Mouse (Mus musculus) regulatory T cell (primary cell): Measurements from ENCODE around the gene Rpl3.

ENCODE experiments used
- in situ Hi-C: fragments of 300-600 bp; cut with MboI, MseI; formaldehyde crosslinking; loops from one replicate; pipeline ENCODE4 v1.15.1; 2025; ENCODE audit warnings: high pct_unique_total_duplicates

The Rpl3 gene

DNA sequence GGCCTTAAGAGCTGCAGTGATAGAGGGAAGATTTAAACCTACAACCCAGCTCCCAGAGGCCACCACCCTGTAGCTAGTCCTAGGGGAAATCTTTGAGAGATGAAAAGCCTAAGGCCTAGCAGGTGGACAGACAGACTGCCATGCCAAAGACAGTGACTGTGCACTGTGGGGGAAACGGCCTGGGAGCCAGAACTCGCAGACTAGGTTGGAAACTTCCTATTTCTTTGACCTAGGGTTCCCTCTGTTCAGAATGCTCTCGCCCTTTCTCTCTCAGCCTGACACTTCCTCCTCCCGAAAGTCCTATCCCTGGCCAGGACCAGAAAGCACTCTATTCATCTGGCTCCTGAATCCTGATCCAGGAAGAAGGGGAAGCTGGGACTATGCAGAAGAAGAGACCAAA, 49.5 kb downstream of the Rpl3 start:
- in situ Hi-C loops, result no loop called here

DNA sequence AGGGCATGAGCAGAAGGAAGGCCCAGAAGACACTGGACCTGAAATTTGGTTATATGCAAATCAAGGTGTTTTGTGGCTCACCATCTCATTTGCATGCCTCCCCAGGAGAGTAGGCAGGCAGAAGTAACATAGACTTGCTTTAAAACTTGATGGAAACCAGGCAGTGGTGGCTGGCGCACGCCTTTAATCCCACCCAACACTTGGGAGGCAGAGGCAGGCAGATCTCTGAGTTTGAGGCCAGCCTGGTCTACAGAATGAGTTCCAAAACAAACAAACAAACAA, 53.6 kb downstream of the Rpl3 start:
- in situ Hi-C loops, result no loop called here

DNA sequence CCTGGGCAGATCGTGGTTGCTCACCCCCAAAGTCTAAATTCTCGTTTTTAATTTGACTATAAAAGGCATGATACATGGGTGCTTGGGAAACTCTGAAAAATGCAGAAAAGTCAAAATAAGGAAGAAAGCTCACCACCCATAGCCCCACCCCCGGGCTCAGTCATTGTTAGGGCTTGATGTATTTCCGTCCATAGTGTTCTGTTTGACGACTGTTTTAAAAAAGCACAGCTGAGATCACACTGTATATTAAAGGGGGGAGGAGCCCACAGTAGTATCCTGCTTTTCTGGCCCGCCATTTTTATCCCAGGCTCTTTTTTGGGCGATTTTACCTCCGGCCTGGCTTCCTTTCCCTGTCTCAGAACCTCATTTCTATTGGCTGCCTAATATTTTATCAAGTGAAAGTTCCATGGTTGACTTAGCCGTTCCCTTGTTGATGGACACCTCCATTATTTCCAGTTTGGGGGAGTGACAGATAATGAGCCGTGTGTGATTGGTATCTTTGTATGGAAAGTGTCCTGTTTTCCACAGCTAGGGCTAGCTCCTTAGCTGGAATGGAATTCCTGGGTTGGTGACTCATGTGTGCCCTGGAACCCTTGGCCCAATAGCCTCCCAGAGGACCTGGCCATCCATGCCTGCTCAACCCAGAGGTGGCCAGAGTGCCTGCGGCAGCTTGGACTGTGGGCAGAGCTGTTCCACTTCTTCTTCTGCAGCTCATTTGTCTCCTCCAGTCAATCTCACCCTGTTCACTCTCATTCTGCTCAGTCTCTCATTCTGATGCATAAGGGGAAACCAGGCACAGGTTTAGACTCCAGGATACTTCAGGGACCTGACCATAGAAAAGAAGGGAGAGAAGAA, 54.2 kb downstream of the Rpl3 start:
- in situ Hi-C loops, result no loop called here

DNA sequence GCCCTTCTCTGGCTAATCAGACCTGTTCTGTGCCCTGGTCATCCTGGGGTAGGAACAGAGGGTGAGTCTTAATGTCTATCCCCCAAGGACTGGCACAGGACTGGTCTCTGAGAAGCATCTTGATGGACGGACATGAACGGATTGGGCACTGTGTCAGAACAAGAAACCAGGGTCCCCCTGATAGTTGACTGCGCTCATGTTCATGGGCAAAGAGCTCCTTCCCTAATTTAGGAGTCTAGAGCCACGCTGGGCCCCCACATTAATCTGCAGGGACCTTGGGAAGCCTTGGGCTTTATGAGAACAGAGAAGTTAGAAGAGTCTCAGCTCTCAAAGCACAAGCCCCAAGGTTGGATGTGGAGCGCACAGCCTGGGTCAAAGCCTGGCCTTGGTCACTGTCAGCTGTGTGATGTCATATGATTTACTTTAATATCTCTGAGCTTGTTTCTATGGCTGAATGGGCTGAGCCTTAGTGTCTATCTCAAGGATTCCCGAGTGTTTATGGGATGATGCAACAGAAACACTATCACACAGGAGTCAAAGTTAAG, 56.3 kb downstream of the Rpl3 start:
- in situ Hi-C loops, result no loop called here

DNA sequence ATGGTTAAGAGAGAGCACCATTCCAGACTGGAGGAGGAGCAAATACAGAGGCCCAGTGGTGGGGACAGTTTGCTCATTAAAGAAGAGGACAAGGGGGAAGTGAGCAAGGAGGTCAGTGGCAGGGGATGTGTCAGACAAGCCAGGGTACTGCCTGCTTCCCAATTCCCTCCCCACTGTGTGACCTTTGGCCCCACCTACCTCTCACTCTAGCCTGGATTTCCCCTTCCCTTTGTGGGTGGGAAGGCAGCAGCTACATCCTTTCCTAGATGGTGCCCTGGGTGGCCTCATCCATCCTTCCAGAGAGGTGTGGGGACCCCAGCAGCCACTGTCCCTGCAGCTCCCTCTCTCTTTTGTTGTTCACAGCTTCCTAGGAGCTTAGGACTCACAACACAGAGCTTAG, 56.8 kb downstream of the Rpl3 start:
- in situ Hi-C loops, result no loop called here

DNA sequence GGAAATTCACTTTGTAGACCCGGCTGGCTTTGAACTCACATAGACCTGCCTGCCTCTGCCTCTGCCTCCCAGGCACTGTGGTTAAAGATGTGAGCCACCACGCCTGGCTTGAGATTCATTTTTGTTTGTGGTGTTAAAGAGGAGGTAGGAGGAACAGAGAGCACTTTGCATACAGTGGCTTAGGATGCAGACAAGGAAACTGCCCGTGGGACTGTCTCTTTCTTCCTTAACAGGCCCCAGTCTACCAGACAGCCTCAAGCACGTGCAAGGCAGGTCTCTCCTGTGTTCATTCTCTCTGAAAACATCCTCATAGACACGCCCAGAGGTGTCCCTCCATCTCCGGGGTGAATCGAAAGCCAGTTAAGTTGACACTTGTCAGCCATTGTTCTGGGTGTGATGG, 57.3 kb downstream of the Rpl3 start:
- in situ Hi-C loops, result no loop called here

DNA sequence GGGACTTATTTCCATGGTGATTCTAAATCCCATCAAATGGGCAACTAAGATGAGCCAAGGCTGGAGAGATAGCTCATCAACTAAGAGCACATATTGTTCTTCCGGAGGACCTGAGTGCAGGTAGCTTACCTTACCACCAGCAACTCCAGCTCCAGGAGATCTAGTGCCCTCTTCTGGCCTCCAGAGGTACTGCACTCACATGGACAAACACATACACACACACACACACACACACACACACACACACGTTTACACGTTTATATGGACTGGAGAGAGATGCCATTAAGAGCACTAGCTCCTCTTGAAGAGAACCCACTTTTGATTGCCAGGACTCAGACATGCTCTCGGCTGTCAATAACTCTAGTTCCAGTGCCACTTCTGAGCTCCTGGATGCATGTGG, 60.5 kb downstream of the Rpl3 start:
- in situ Hi-C loops, result no loop called here

DNA sequence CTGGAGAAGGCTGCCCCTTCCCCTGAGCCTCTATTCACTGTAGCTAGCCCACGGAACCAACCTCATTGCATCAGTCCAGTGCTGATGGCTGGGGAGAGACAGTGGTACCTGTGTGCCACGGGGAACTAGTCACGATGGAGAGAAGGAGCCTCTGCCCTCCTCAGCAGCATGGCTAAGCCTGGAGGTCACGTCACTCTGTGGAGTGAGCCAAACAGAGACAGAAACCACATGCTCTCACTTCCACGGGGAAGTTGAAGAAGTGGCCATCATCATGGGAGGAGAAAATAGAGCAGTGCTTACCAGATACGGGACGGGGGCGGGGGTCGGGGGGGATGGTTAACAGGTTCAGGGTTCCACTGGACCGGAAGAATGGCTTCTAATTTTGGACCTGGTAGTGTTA, 61.3 kb downstream of the Rpl3 start:
- in situ Hi-C loops, result no loop called here

DNA sequence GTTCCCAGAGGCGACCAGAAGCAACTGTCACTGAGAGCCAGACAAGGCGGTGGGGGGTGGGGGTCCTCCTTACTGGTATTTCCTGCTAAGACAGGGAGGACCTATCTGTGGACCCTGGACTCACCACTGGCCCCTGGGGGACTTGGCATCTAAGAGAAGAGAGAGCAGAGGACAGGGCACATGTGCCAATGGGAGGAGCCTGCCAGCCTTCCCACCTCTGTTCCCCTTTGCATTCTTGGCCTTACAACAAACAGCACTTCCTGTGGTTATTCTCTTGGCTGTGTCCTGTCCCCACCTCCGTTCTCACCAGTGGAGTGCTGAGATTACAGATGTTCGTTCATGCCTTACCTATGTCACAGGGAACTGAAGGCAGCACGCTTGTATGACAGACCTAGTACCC, 62.8 kb downstream of the Rpl3 start:
- in situ Hi-C loops, result no loop called here
